ENCODE assay signal across 26 mouse cellular contexts in genomic region chr4:134068793-134069580, GRCm38 (mm10). TPM values are rescaled to one million over a fixed set of nuclear protein-coding genes. Genes with fewer than 3 reads are reported as not detected.
A peak's percentile ranks its signal among the peaks of the same experiment; 100 is the strongest.
DNase-seq lines count a peak whose midpoint lies in the region; ATAC-seq and TF ChIP-seq lines count a peak whose summit lies in the region.
"Had no signal": no experiment of that assay in that cellular context is flagged by ENCODE, and none has a peak within 500 bp of the region (broad histone marks: within the 10 kb centered on the region; RNA-seq: fewer than 3 reads in every experiment).

No protein-coding gene starts in this region.

- H3K4me1 ChIP-seq in CH12.LX (ENCODE audit: control insufficient read depth in 1 of 2, insufficient read depth in 2 of 2), result peaks cover 3 to 9% of the 10 kb centered on the region in 2 experiments
- no peaks in the 10 kb centered on the region; the same call in 1 of the 2 replicates for H3K4me1 ChIP-seq in intestine, postnatal 0 days (replicated peaks; ENCODE audit: control insufficient read depth, insufficient read depth, low read length)
- H3K4me1 ChIP-seq in stomach, postnatal 0 days (replicated peaks; ENCODE audit: control insufficient read depth, insufficient read depth), result 0 out of 2 replicates have a peak, but pooled peaks cover 3% of the 10 kb centered on the region

- no peak for TF ChIP-seq RAD21 in CH12.LX (IDR thresholded peaks at IDR 0.05; ENCODE audit: low read depth, low read length)

- peak; percentile 65 for ATAC-seq in intestine, postnatal 0 days
- no peak for ATAC-seq in stomach, postnatal 0 days (ENCODE audit: low FRiP score, low TSS enrichment)
- ATAC-seq in CD4-positive, CD25-positive, alpha-beta regulatory T cell, adult 4 months, result no peak
- ATAC-seq: forebrain, embryonic 13.5 days; forebrain, postnatal 0 days had no signal

- no peak overlapping the region for H3K27ac ChIP-seq in CH12.LX (ENCODE audit: insufficient read depth, low read depth)
- H3K27ac ChIP-seq in intestine, postnatal 0 days (ENCODE audit: low read depth, low read length), result peak overlapping the region; percentile 89
- peak overlapping the region; percentile 88; the same call in 1 of the 2 replicates for H3K27ac ChIP-seq in stomach, postnatal 0 days (replicated peaks)
- H3K27ac ChIP-seq: embryonic facial prominence, embryonic 10.5 days; forebrain, embryonic 13.5 days; gastrocnemius, adult 2 months; hindbrain, embryonic 10.5 days; hindbrain, embryonic 14.5 days had no signal

- peaks cover 2% of the 10 kb centered on the region for H3K27me3 ChIP-seq in CH12.LX (replicated peaks)
- no peaks in the 10 kb centered on the region for H3K27me3 ChIP-seq in intestine, postnatal 0 days (replicated peaks; ENCODE audit: control insufficient read depth, insufficient read depth, low read length)
- H3K27me3 ChIP-seq in stomach, postnatal 0 days (ENCODE audit: control insufficient read depth, insufficient read depth, low read length), result no peaks in the 10 kb centered on the region

- WGBS in intestine, postnatal 0 days, result 54% methylated on average over 4 of the region's 4 CpGs
- 80% methylated on average over 4 of the region's 4 CpGs for WGBS in stomach, postnatal 0 days

- H3K4me2 ChIP-seq in CH12.LX (ENCODE audit: insufficient read depth, low read depth, poor library complexity, severe bottlenecking), result no peak overlapping the region
- H3K4me2 ChIP-seq in intestine, postnatal 0 days (replicated peaks; ENCODE audit: low read depth), result peak overlapping the region; percentile 63
- H3K4me2 ChIP-seq in stomach, postnatal 0 days (replicated peaks; ENCODE audit: low read depth), result no peak overlapping the region
- H3K4me2 ChIP-seq: forebrain, embryonic 13.5 days; heart, embryonic 12.5 days; hindbrain, embryonic 14.5 days had no signal

- TF ChIP-seq CTCF in CH12.LX (conservative IDR thresholded peaks at IDR 0.05 in 1 of 2, IDR thresholded peaks at IDR 0.05 in 1 of 2; ENCODE audit: low read depth in 2 of 2, low read length in 2 of 2), result no peak
- no peak for TF ChIP-seq CTCF in intestine, postnatal 0 days (IDR thresholded peaks at IDR 0.05; ENCODE audit: low read depth)
- no peak for TF ChIP-seq CTCF in stomach, postnatal 0 days (IDR thresholded peaks at IDR 0.05; ENCODE audit: low read depth)

- TF ChIP-seq EP300 in CH12.LX (IDR thresholded peaks at IDR 0.05; ENCODE audit: low read length), result no peak
- no peak for TF ChIP-seq EP300 in stomach, postnatal 0 days (optimal IDR thresholded peaks at IDR 0.05)

- H3K79me2 ChIP-seq in CH12.LX (replicated peaks; ENCODE audit: control insufficient read depth, extremely low read depth, insufficient read depth, poor library complexity, severe bottlenecking), result no peaks in the 10 kb centered on the region

- intact Hi-C loops in left cerebral cortex, postnatal 14 days (cut with DNase I), result no loop called here

- dilution Hi-C loops in CH12.LX (cut with MboI; ENCODE audit: extremely low pct_ligation_motif_present, extremely low pct_unique_long_range_greater_than_20kb, low sequenced_read_pairs), result no loop called here

- TF ChIP-seq POLR2A in CH12.LX (IDR thresholded peaks at IDR 0.05; ENCODE audit: low read depth, low read length), result no peak

- H3K4me3 ChIP-seq in CH12.LX (replicated peaks in 1 of 3; ENCODE audit: low read depth in 2 of 3, low read length in 2 of 3, poor library complexity in 1 of 3), result no peak overlapping the region
- no peak overlapping the region for H3K4me3 ChIP-seq in intestine, postnatal 0 days (ENCODE audit: low read depth, low read length)
- no peak overlapping the region for H3K4me3 ChIP-seq in stomach, postnatal 0 days (ENCODE audit: low read depth, low read length)
- H3K4me3 ChIP-seq: embryonic facial prominence, embryonic 10.5 days; forebrain, embryonic 13.5 days; gastrocnemius, adult 2 months; heart, embryonic 12.5 days; hindbrain, embryonic 10.5 days had no signal

- no peaks in the 10 kb centered on the region for H3K9me3 ChIP-seq in CH12.LX (replicated peaks; ENCODE audit: low read length)
- no peaks in the 10 kb centered on the region for H3K9me3 ChIP-seq in intestine, postnatal 0 days (ENCODE audit: control insufficient read depth)
- no peaks in the 10 kb centered on the region for H3K9me3 ChIP-seq in stomach, postnatal 0 days (ENCODE audit: control insufficient read depth, low read length)
- H3K9me3 ChIP-seq: embryonic facial prominence, embryonic 10.5 days; forebrain, embryonic 13.5 days; heart, embryonic 12.5 days; hindbrain, embryonic 10.5 days had no signal

- H3K9ac ChIP-seq in CH12.LX (ENCODE audit: insufficient read depth, low read depth), result no peak overlapping the region
- H3K9ac ChIP-seq in intestine, postnatal 0 days (ENCODE audit: low read depth, low read length), result peak overlapping the region; percentile 37
- no peak overlapping the region for H3K9ac ChIP-seq in stomach, postnatal 0 days (ENCODE audit: low read length)
- H3K9ac ChIP-seq: forebrain, embryonic 13.5 days; forebrain, postnatal 0 days; heart, embryonic 12.5 days; hindbrain, embryonic 14.5 days had no signal

- no peaks in the 10 kb centered on the region for H3K36me3 ChIP-seq in CH12.LX (replicated peaks in 1 of 2; ENCODE audit: control insufficient read depth in 1 of 2, insufficient read depth in 1 of 2, low read length in 1 of 2)
- H3K36me3 ChIP-seq in intestine, postnatal 0 days (ENCODE audit: control insufficient read depth, insufficient read depth), result peaks cover 17% of the 10 kb centered on the region
- no peaks in the 10 kb centered on the region for H3K36me3 ChIP-seq in stomach, postnatal 0 days (ENCODE audit: control insufficient read depth, insufficient read depth, low read length)
- H3K36me3 ChIP-seq: embryonic facial prominence, embryonic 10.5 days; heart, embryonic 12.5 days; hindbrain, embryonic 10.5 days had no signal

- in situ Hi-C loops in CH12.LX (cut with MboI; ENCODE audit: low pct_ligation_motif_present, low pct_unique_long_range_greater_than_20kb, low sequenced_read_pairs), result no loop called here

- DNase-seq in CH12.LX (ENCODE audit: extremely low read depth) (no peak), R1 (ENCODE audit: low read depth, low spot score) (peak; percentile 87)
- DNase-seq in stomach, postnatal 0 days (ENCODE audit: low spot score), result no peak
- DNase-seq in left cerebral cortex, postnatal 14 days (ENCODE audit: low spot score in 2 of 2), result no peak
- DNase-seq in right cerebral cortex, postnatal 10 days (ENCODE audit: low spot score in 2 of 2), result no peak
- DNase-seq: adrenal gland, adult 8-10 months; adrenal gland, postnatal 36 days; B cell, adult 2 months; cerebellum, adult 2 months; cerebellum, postnatal 10 days; forebrain, postnatal 0 days; gastrocnemius, adult 2 months; gastrocnemius, postnatal 25 days had no signal

TF ChIP-seq in CH12.LX, 34 proteins besides CTCF, POLR2A, EP300 and RAD21 (continues in another document):
- TF ChIP-seq ZNF384 (IDR thresholded peaks at IDR 0.05; ENCODE audit: low read depth, low read length) (no peak), NRF1 (IDR thresholded peaks at IDR 0.05; ENCODE audit: low read depth, low read length) (no peak), ETS1 (conservative IDR thresholded peaks at IDR 0.05; ENCODE audit: low read depth, low read length) (no peak), PAX5 (IDR thresholded peaks at IDR 0.05; ENCODE audit: low read length) (no peak)

RNA-seq across cellular contexts. Expression of gene Crybg2, which starts 8.4 kb away (rescaled TPM):
- 9.2 and 10.6 TPM in 2 replicates for total RNA-seq in CH12.LX (2012; rRNA removed)
- total RNA-seq in CH12.LX (2014; rRNA removed), result 3.0 and 3.6 TPM in 2 replicates
- polyA plus RNA-seq in CH12.LX (2012; ENCODE audit: insufficient read length, low read depth), result 15.6 and 15.9 TPM in 2 replicates
- 17.9 and 22.5 TPM in 2 replicates for polyA plus RNA-seq in intestine, postnatal 0 days (2015; fragmentation: Nextera tagmentation; extraction: Ambion mirVana)
- polyA plus RNA-seq in stomach, postnatal 0 days (2015; fragmentation: Nextera tagmentation; extraction: Ambion mirVana), result 15.6 and 21.6 TPM in 2 replicates
- 1 to 10 TPM; 1.3 to 1.4 TPM for total RNA-seq in left cerebral cortex, postnatal 14 days (2021)
- polyA plus RNA-seq in CD4-positive, CD25-positive, alpha-beta regulatory T cell, adult 4 months (2017; shearing (Covaris generic)), result 10 to 100 TPM; 20.9 to 28.2 TPM
- total RNA-seq: adrenal gland, adult 8-10 months; adrenal gland, postnatal 36 days; gastrocnemius, adult 2 months; gastrocnemius, postnatal 25 days; heart, postnatal 25 days had no signal

RNA-seq across cellular contexts. Expression of gene Zfp683, which starts 15.3 kb away (rescaled TPM):
- total RNA-seq in CH12.LX (2012; rRNA removed) (not detected in 2 replicates), CH12.LX (2014; rRNA removed) (not detected in 2 replicates)
- 0.16 TPM in 1 of 2 replicates, not detected in the other for polyA plus RNA-seq in CH12.LX (2012; ENCODE audit: insufficient read length, low read depth)
- polyA plus RNA-seq in intestine, postnatal 0 days (2015; fragmentation: Nextera tagmentation; extraction: Ambion mirVana), result not detected in 2 replicates
- polyA plus RNA-seq in stomach, postnatal 0 days (2015; fragmentation: Nextera tagmentation; extraction: Ambion mirVana), result not detected in 2 replicates
- total RNA-seq in left cerebral cortex, postnatal 14 days (2021), result not detected
- polyA plus RNA-seq in CD4-positive, CD25-positive, alpha-beta regulatory T cell, adult 4 months (2017; shearing (Covaris generic)), result 1 to 10 TPM in 1 of 2 experiments, under 1 TPM in 1; 0.85 to 1.3 TPM
- total RNA-seq: adrenal gland, postnatal 36 days; forebrain, postnatal 0 days; gastrocnemius, adult 2 months; gastrocnemius, postnatal 25 days; granulocyte monocyte progenitor cell, adult 5-6 weeks; heart, adult 8-10 months; heart, postnatal 25 days; MEL had no signal
- polyA plus RNA-seq: cerebellum, adult 2 months; embryonic facial prominence, embryonic 10.5 days; embryonic facial prominence, embryonic 14.5 days; forebrain, embryonic 13.5 days; forebrain, postnatal 0 days; heart, embryonic 12.5 days; hindbrain, embryonic 10.5 days; hindbrain, embryonic 14.5 days had no signal

RNA-seq across cellular contexts. Expression of gene Cd52, which starts 25.9 kb away (rescaled TPM):
- total RNA-seq in CH12.LX (2012; rRNA removed) (2,306 and 3,109 TPM in 2 replicates), CH12.LX (2014; rRNA removed) (4,323 and 5,448 TPM in 2 replicates)
- 1,849 and 1,886 TPM in 2 replicates for polyA plus RNA-seq in CH12.LX (2012; ENCODE audit: insufficient read length, low read depth)
- polyA plus RNA-seq in intestine, postnatal 0 days (2015; fragmentation: Nextera tagmentation; extraction: Ambion mirVana), result 28.7 and 31.2 TPM in 2 replicates
- 18.0 and 20.3 TPM in 2 replicates for polyA plus RNA-seq in stomach, postnatal 0 days (2015; fragmentation: Nextera tagmentation; extraction: Ambion mirVana)
- 1 to 10 TPM in 1 of 2 experiments, under 1 TPM in 1; 0.99 to 2.4 TPM for total RNA-seq in left cerebral cortex, postnatal 14 days (2021)
- 1,000 to 10,000 TPM; 2,918 to 3,094 TPM for polyA plus RNA-seq in CD4-positive, CD25-positive, alpha-beta regulatory T cell, adult 4 months (2017; shearing (Covaris generic))

RNA-seq across cellular contexts. Expression of gene Ubxn11, which starts 33.4 kb away (rescaled TPM):
- total RNA-seq in CH12.LX (2012; rRNA removed), result 12.3 and 18.8 TPM in 2 replicates
- 6.0 and 6.6 TPM in 2 replicates for total RNA-seq in CH12.LX (2014; rRNA removed)
- polyA plus RNA-seq in CH12.LX (2012; ENCODE audit: insufficient read length, low read depth), result 35.9 and 38.8 TPM in 2 replicates
- 0.88 and 1.5 TPM in 2 replicates for polyA plus RNA-seq in intestine, postnatal 0 days (2015; fragmentation: Nextera tagmentation; extraction: Ambion mirVana)
- 1.3 TPM in 2 replicates for polyA plus RNA-seq in stomach, postnatal 0 days (2015; fragmentation: Nextera tagmentation; extraction: Ambion mirVana)
- 10 to 100 TPM; 22.6 to 25.0 TPM for total RNA-seq in left cerebral cortex, postnatal 14 days (2021)
- polyA plus RNA-seq in CD4-positive, CD25-positive, alpha-beta regulatory T cell, adult 4 months (2017; shearing (Covaris generic)), result 10 to 100 TPM; 31.2 to 54.2 TPM

RNA-seq across cellular contexts. Expression of gene Lin28a, which starts 50.3 kb away (rescaled TPM):
- total RNA-seq in CH12.LX (2012; rRNA removed) (0.04 and 0.08 TPM in 2 replicates), CH12.LX (2014; rRNA removed) (not detected in 2 replicates)
- polyA plus RNA-seq in CH12.LX (2012; ENCODE audit: insufficient read length, low read depth), result not detected in 2 replicates
- polyA plus RNA-seq in intestine, postnatal 0 days (2015; fragmentation: Nextera tagmentation; extraction: Ambion mirVana), result not detected in 2 replicates
- not detected in 2 replicates for polyA plus RNA-seq in stomach, postnatal 0 days (2015; fragmentation: Nextera tagmentation; extraction: Ambion mirVana)
- not detected for total RNA-seq in left cerebral cortex, postnatal 14 days (2021)
- polyA plus RNA-seq in CD4-positive, CD25-positive, alpha-beta regulatory T cell, adult 4 months (2017; shearing (Covaris generic)), result not detected
- total RNA-seq: adrenal gland, adult 8-10 months; adrenal gland, postnatal 36 days; heart, adult 8-10 months; heart, postnatal 25 days; MEL had no signal
- polyA plus RNA-seq: embryonic facial prominence, embryonic 14.5 days; forebrain, postnatal 0 days; heart, embryonic 16.5 days had no signal

Comparison
In these comparisons a context has a peak if more than half of its experiments do, and no peak if none do; other contexts are left out.
1. RNA of gene Cd52, which starts 25.9 kb away (polyA plus RNA-seq): 2,918 to 3,094 TPM in CD4-positive, CD25-positive, alpha-beta regulatory T cell, adult 4 months and 1,849 to 1,886 TPM in CH12.LX; 28.7 to 31.2 TPM in intestine, postnatal 0 days and 18.0 to 20.3 TPM in stomach, postnatal 0 days; every median in the first group is over 10 times any median in the second.